Mouse (Mus musculus): ENCODE measurements around the gene Megf9.
A peak's percentile ranks its signal among the peaks of the same experiment; 100 is the strongest.

DNA sequence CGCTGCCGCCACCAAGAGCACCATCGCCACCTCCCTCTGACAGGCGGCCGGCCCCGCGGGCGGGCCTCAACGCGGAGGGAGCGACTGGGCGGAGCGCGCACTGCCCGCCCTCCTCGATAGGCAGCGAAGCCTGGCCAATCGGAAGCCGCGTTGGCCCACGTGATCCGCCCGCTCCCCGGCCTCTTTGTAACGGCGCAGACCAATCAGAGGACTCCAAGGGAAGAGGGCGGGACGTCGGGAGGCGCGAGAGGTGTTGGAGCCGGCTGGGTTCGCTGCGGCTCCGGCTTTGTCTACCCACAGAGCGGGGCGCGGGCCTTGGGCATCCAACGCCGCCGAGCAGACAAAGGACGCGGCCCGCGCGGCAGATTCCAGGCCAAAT lies at the start of gene Megf9:
- no peak for TF ChIP-seq CTCF (conservative IDR thresholded peaks at IDR 0.05; ENCODE audit: insufficient read depth, insufficient read length, low read depth, low read length)
- peak; percentile 18 for TF ChIP-seq POLR2A (IDR thresholded peaks at IDR 0.05; ENCODE audit: low read depth, low read length)

Data from kidney, adult 2 months (tissue).